ENCODE assay signal across 22 mouse cellular contexts in the genomic region with DNA sequence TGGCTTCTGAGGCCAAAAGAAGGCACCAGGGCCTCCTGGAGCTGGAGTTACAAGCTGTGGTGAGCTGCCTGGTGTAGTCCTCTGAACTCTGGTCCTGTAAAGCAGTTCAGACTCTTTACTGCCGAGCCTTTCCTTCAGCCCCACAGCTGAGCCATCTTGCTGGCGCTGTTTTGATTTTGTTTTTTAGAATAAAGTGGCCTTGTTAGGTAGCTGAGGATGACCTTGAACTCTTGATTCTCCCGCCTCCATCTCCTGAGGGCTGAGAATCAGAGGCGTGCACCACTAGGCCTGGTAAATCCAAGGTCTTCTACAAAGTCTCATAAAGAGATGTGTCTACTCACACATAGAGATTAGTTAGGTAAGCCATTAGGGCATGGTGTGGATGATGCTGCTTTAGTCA. TPM values are rescaled to one million over a fixed set of nuclear protein-coding genes. Genes with fewer than 3 reads are reported as not detected.
"Had no signal": no experiment of that assay in that cellular context is flagged by ENCODE, and none has a peak within 500 bp of the region (broad histone marks: within the 10 kb centered on the region; RNA-seq: fewer than 3 reads in every experiment).

No protein-coding gene starts in this region.

- DNase-seq: gastrocnemius, postnatal 10 days; gastrocnemius, postnatal 25 days; heart, postnatal 10 days; heart, postnatal 4 days; kidney, adult 18-20 months; kidney, postnatal 14 days; kidney, postnatal 4 days; liver; liver, embryonic 13.5 days; liver, postnatal 0 days had no signal

RNA-seq across cellular contexts. Expression of a gene that starts 49.0 kb away (rescaled TPM):
- total RNA-seq: granulocyte monocyte progenitor cell, adult 5-6 weeks had no signal
- polyA plus RNA-seq: inflammation-experienced regulatory T-cells, adult 6 months; kidney, postnatal 0 days had no signal

RNA-seq across cellular contexts. Expression of a gene that starts 55.3 kb away (rescaled TPM):
- total RNA-seq: gastrocnemius, postnatal 25 days; gastrocnemius, postnatal 4 days; granulocyte monocyte progenitor cell, adult 5-6 weeks; heart, postnatal 10 days; heart, postnatal 25 days; heart, postnatal 4 days had no signal
- polyA plus RNA-seq: heart, embryonic 12.5 days; heart, embryonic 14.5 days; heart, embryonic 16.5 days; inflammation-experienced regulatory T-cells, adult 6 months; intestine, embryonic 15.5 days; intestine, postnatal 0 days; kidney, embryonic 15.5 days; liver, embryonic 13.5 days; liver, embryonic 15.5 days had no signal
